Mouse (Mus musculus): Measurements from ENCODE around the gene Calml3.
A peak's percentile ranks its signal among the peaks of the same experiment; 100 is the strongest.
"Not testable (repeated sequence)": the region's sequence is repeated elsewhere in the genome, so short reads cannot be mapped to it uniquely, and the experiment has no call there.

Gene Calml3

DNA sequence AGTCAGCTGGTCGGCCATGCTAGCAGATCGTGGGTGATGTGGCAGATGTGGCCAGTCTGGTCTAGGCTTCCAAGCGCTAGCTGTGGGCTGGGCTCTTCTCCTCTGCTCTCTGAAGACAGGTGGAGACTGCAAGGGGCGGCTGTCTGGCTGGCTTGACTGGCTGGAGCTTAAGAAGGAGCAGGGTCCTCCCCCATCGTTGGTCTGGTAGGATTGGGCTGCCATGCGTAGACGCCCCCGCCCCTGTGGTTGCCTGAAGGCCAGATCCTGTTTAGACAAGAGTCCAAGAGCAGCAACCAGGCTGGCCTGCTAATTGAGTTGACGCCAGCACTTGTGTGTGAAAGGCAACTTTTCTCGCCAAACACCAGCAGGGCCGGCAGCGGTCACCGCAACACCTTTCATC, at the start of gene Calml3:
TSS of gene Calml3 (minus strand) at position 131 of the 400 bp plus-strand sequence.
- no peak for DNase-seq (ENCODE audit: low read depth, low spot score)

DNA sequence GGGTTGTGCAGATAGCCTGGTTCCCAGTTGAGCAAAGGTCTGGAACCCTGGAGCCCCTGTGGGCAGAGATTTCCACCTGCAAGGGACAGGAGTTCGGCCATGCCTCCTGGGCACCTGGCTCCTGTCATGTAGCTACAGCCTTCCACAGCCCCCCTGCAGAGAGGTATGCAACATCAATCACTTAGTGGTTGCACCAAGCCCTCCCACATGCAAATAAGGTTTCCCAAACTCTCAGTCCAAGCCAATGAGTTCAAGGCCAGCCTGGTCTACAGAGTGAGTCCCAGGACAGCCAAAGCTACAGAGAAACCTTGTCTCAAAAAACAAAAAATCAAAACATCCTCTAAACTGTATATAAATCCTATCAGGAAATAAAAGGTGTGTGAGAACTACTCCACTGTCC, 46.2 kb upstream of the Calml3 start:
- DNase-seq (ENCODE audit: low read depth, low spot score): no peak

DNA sequence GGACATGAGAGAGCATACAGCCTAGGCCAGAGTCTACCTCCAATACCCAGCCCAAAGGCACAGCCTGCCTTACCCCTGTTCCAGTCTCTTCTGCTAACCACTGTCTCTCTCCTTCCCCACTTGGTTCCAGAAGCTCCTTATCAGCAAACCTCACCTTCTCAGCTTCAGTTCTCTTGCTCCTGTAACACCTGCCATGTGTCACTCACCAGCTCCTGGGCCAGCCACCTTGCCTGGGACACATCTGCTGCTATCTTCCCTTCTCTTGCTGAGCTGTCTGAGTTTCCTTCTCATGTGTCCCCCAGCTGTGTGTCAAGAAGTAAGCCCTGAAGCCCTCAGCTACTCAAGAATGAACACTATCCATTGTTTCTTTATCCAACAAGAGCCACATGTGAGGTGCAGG, 36.5 kb upstream of the Calml3 start:
- DNase-seq (ENCODE audit: low read depth, low spot score): not testable (repeated sequence)

DNA sequence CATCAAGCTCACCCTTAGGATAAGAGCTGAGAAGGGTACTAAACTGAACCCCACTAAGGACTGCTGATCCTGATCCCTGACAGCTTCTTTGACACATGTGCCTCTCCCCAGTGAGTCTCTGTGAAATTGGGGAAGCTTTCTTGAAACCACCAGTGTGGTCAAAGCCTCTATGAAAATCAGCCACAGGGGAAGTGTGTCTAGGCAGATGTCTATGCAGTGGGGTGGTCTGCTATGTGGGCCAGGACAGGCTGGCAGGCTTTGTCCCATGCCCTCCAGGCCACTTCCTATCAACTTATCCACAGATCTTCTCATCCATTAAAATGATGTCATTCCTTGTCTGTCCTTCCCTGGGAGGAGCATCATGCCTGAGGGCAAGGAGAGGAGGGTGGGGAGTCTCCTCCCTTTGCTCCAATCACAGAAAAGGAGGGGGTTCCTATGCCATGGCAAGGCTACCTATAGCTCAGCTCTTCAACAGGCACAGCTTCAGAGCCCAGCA, 33.2 kb upstream of the Calml3 start, which contains the start of gene Calm4:
TSS of gene Calm4 (plus strand) at position 446 of the 496 bp plus-strand sequence.
- not testable (repeated sequence) for DNase-seq (ENCODE audit: low read depth, low spot score)

DNA sequence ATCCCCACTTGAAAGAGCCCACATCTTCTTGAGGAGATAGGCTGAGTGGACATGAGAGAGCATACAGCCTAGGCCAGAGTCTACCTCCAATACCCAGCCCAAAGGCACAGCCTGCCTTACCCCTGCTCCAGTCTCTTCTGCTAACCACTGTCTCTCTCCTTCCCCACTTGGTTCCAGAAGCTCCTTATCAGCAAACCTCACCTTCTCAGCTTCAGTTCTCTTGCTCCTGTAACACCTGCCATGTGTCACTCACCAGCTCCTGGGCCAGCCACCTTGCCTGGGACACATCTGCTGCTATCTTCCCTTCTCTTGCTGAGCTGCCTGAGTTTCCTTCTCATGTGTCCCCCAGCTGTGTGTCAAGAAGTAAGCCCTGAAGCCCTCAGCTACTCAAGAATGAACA, 29.5 kb upstream of the Calml3 start:
- DNase-seq (ENCODE audit: low read depth, low spot score): not testable (repeated sequence)

DNA sequence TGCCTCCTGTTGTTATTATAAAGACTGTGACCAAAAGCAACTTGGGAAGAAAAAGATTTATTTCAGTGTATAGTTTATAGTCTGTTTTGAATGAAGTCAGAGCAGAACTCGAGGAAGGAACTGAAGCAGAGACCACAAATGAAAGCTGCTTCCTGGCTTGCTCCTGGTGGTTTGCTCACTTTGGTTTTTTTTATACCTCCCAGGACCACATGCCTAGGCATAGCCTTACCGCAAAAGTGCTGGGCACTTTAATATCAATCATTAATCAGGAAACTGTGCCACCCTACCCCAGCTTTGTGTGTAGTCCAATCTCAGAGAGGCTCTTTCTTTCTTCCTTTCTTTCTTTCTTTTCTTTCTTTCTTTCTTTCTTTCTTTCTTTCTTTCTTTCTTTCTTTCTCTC, 28.3 kb upstream of the Calml3 start:
- no peak for DNase-seq (ENCODE audit: low read depth, low spot score)

DNA sequence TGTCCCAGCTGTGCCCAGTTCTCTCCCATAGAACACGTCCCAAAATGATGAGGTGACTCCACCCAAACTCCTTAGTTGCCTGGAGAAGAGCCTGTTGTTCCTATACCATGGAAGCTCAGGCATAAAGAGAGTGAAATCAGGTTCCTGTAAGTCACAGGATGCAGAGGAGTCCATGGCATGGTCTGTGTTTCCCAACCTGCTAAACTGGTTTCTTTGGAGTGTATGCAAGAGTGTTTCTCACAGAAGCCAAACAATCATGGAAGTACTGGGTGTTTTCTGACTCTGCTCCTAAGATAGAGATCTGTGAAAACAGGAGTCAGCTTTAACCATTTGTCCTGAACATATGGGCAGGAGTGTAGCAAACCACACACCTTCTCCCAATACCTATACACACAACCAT, 27.9 kb upstream of the Calml3 start:
- no peak for DNase-seq (ENCODE audit: low read depth, low spot score)

DNA sequence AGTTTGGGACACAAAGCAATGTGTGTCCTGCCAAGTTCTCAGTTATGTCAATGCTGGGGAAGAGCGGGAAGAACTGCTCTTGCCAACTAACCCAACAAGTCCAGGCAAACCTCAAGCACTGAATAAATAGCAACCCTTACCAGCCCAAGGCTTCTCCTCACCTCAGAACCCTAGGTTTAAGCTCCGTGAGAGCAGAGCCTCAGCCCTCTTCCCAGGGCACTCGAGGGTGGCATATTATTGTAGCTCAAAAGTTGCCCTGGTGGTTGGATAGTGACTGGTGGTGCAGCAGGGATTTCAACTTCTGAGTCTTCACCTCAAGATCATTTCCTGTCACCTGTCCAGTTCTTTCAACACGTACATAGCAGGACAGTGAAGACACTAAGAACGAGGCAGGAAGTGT, 27.4 kb upstream of the Calml3 start:
- no peak for DNase-seq (ENCODE audit: low read depth, low spot score)

DNA sequence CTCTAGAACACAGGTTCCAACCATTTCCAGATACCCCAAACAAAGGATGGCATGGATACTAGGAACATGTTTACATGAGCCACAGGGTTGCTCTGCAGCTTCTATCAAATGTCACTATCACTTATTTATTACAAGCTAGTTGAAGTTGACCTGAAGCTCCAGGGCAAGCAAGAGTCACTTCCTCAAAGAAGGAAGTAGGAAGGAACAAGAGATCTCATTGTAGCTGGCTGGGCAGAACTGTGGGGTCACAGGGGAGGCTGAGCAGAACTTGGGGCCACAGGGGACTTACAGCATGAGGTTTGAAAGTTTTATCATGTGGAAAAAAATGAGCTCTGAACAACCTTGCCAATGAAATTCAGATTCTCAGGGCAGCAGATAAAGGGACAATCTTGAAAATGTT, 21.6 kb upstream of the Calml3 start:
- DNase-seq (ENCODE audit: low read depth, low spot score): no peak

DNA sequence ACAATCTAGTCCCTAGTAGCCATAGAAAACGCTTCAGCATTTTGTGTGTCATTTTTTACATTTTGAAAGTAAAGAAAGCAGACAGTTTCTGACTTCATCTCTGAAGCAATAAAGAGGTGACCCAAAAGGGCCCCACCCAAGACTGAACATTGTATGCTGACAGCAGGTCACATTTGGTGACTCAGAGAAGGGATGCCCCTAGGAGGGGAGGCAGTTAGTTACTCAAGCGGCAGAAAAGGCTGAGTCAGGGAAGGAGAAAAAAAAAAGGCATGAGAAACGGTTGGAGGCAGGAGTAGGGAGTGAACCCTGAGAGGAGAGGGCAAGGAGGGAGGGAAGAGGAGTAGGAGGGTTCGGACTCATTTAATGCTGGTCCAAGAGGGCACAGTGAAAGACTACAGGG, 18.0 kb upstream of the Calml3 start:
- no peak for DNase-seq (ENCODE audit: low read depth, low spot score)

DNA sequence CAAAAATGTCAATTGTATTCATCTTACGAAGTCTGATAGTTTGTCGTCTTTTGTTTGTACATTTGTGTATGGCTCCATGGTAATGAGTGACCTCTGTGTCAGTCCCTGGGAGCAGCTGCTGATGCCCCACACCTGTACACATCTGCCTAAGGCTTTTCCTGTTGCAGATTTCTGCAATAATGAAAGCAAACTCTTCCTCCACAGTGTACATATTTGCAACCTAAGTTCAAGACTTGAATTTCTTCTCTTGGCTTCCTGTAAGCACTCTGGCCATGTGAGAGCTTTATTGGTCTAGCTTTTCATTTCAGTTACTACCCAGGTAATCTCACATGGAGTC, 14.6 kb upstream of the Calml3 start:
- no peak for DNase-seq (ENCODE audit: low read depth, low spot score)

DNA sequence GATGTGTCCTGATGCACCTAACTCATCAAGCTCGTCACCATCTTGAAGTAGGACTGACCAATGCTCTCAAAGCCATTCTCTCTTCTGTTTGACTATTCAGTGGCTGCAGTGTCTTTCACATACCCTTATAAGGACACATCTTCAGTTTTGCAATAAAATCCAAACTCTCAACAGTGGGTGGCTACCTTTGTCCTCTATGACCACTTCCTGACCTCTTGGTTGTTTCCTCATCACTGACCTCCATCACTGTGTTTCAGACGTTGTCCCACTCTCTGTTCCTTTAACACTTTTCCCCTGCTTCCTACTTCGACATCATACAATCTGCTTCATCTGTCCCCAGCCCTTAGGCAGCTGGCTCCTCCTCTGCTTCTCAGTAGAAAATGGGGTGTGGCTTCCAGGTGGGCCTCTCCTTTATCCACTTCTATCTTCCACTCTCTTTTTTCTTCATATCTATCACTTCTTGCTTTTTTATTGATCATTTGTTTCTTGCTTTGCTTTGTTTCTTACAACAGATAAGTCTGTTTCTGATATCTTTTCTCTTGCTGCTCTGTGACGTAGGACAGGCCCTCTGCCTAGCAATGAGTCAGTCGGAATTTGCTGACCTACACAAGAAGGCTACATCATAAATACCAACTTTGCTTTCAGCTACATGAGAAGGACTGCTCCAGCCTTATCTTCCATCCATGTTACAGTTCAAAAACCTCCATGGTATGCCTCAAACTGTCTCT, 14.1 kb upstream of the Calml3 start:
- no peak for DNase-seq (ENCODE audit: low read depth, low spot score)

DNA sequence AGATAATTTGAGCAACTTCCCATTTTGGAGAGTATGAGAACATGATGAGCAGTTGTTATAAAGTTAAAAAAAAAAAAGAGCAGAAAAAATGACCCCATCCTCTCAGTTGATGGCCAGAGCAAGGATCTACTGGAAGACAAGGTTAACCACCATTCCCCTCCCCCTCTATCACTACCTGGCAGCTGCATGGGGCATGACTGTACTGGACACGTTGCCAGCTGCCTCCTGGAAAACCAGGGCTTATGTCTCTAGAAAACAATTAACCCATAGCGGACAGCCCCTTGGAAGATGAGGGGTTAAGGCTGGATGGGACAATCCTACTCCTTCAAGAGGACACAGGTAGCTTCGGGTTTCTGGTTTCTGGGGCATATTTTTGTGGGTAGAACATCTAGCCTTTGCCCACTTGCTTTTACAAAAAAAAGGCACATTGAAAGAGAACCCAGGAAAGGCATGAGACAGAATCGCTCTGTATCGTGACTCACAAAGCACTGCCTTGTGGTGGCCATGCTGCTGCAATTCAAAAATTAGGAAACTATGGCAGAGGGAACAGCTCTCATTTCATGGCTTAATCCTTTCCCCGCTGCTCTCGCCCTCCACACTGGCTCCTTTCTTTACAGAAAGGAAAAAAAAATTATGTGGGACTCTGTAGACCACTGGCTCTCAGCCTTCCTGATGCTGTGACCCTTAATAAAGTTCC, 3.2 kb upstream of the Calml3 start:
- DNase-seq (ENCODE audit: low read depth, low spot score): no peak

DNA sequence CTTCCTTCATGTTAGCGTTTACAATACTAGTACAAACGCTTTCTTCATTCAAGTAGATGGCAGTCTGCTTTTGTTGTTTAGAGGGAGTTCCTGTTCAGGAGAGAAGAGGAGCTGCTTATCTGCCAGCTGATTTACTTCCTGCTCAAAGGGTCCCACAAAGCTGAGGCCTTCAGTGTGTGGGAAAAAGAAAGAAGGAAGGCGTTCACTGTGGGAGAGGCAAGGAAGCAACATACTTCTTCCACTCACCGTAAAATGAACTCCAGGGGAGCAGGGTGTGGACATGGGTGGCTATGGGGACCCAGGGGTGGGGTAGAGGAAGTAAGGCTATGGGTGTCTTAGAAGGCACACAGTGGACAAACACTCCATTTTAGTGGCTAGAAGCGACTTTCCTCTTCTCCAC, 1.5 kb upstream of the Calml3 start:
- no peak for DNase-seq (ENCODE audit: low read depth, low spot score)

DNA sequence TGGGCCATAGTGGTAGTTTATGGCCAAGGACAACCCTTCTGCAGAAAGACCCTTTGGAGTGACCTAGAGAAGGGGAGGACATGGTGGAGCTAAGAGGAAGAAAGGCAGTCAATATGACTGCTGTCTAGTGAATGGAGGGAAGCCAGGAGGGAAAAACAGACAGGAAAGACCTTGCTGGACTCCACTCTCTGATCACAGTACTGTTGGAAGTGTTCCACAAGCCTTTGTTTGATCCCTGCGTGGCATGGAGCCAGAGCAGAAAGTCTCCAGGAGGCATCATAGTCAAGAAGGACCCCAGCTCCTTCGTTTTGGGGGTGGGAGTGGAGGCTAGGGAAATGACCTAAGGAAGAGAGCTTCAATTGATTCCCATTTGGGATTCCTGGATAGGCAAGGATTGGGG, 1.0 kb upstream of the Calml3 start:
- no peak for DNase-seq (ENCODE audit: low read depth, low spot score)

DNA sequence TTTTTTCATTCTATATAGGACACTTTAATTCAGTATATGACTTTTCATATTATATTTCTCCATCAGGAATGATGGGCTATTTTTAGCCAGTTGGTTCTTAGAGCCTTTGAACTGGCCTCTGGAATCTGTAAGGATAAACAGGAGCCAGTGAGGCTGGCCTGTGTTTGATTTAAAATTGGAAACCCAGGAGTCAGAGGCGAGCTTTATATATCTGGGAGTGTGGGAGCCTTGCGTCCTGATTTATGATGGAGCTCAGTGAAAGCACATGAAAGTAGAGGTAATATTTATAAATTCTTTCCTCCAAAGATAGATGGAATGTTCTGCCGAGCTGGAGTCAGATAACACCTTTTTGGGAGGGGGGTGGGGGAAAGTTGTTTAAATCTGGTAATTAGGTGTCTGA, 4.7 kb downstream of the Calml3 start:
- DNase-seq (ENCODE audit: low read depth, low spot score): peak; percentile 28

DNA sequence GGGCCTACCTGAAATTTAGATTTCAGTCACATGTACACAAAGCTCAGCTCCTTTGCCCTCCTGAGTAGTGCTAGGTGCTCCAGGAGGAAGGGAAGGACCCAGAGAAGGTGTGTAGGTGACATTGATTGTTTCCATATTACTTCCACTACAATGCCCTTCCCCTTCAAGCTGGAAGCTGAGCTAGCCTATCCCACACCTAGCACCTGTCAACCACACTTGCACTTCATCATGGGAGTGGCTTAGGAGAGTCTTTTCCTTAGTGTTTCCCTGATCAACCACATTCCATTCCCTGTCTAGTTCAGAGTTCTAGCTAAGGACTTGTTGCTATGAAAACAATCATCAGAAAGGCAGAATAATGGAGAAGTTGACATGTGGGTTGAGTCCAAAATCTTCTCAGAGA, 5.4 kb downstream of the Calml3 start:
- DNase-seq (ENCODE audit: low read depth, low spot score): no peak

DNA sequence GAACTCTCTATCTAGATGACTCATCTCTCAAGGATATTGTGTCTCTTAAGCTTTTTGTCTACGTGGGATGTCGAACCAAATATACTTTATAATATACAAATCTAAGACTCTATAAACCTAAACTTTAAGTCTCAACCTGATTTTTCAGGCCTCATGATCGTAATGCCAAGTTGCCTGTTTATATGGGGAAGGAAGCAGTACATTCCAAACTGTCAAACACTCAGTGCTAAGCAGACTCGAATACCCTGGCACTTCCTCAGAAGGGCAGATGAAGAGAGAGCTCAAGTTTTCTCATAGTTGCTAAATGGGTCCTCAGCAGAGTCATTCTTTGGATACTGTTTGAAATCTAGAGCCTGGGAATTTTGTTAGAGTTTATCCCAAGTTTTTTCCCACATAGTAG, 7.5 kb downstream of the Calml3 start:
- DNase-seq (ENCODE audit: low read depth, low spot score): no peak

DNA sequence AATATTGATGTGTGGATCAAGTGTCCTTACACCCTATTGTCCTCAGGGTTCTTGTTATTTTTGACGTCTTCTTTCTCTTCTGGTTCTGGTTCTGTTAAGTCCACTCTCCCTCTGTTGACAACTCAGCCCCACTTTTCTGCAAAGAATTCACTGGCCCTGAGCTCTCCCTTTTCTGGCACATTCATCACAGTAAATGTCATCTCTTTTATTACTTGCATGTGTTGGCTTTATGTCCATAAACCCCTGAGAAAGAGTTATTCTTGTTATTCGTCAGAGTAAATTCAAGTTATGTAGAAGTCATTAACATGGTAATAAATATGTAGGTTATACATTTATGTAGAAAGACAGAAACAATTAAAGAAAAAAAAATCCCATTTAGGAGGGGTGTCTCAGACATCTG, 14.6 kb downstream of the Calml3 start:
- peak; percentile 18 for DNase-seq (ENCODE audit: low read depth, low spot score)

DNA sequence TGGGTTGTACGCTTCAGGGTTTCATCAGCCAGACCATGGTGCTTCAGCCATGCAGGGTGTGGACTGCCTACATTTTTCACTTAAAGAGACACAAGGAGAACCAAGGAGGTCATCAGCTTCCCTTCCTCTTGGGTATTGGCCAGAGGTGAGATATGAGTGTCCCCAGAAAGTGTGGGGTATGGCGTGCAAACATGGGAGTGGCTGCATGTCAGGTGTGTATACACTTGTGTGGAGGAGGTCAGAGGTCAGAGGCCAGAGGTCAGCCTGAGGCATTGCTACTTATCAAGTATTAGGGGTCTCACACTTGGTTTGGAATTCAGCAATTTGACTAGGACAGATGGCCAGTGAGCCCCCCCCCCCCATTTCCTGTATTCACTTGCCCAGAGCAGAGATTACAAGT, 15.5 kb downstream of the Calml3 start:
- DNase-seq (ENCODE audit: low read depth, low spot score): no peak

DNA sequence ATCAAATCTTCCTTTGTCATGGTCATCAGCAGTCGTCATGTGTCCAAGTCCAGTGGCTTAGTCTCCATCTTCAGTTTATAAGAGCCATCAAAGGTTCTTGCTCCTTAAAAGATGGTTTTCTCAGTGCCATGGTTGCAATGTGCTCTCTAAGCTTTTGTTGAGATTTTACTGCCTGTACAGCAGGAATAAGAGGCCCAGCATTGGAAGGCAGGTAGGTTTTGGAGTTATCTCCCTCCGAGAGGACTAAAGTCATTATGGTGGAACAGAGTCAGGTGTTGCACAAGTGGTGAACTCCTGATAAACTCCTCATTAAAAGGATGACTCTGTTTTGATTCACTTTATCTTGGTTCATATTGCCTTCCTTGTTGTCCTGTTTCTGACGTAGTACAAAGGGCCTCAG, 16.5 kb downstream of the Calml3 start:
- DNase-seq (ENCODE audit: low read depth, low spot score): no peak

DNA sequence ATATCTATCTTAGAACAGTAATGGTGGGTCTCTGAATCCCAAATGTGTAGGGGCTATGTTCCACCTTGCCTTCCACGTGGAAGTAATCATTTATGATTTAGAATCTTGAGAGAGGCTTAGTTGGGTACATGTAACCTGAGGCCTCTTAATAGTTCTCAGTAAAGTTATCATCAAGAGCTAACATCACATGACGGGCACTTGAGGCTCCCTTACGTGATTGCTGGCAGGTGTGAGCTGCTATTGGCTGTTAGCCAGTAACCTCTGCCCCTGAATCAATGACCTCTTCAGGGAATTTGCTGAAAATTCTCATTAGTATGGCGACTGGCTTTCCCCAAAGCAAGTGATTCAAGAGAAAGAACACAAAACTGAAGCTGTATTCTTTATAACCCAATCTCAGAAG, 17.0 kb downstream of the Calml3 start:
- no peak for DNase-seq (ENCODE audit: low read depth, low spot score)

DNA sequence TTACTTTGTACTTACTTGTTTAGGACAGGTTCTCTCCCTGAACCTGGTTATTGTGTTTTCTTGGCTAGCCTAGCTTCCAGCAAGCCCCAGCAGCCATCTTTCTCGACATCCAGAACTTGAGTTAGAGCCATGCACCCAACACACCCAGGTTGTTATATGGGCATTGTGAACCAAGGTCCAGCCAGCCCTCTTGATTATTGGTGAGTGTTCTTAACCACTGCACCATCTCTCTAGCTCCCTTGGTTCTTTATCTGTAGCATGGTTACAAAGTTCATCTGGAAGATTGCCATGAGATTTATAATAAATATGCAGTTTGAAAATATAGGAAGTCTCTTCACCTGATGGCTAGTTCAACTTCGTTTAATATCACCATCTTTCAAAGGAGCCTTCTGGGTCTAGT, 20.5 kb downstream of the Calml3 start:
- no peak for DNase-seq (ENCODE audit: low read depth, low spot score)
